Mouse (Mus musculus): ENCODE data around the gene Kat2b.

- TF ChIP-seq CTCF (IDR thresholded peaks at IDR 0.05; ENCODE audit: low read depth, low read length) = no peak
- TF ChIP-seq POLR2A (IDR thresholded peaks at IDR 0.05; ENCODE audit: borderline replicate concordance, low read depth, low read length) = no peak
These were observed 88.4 kb downstream of the Kat2b start for GRCm38 (mm10) chr17:53655081-53655480.

All from bone marrow macrophage, adult 2 months (primary cell).